Mouse (Mus musculus): ENCODE data around the gene Ppan.

Ppan gene

GRCm38 (mm10) chr9:20887704-20888385, at the start of gene Ppan:
Ppan (plus strand) TSS chr9:20888175.
- DNase-seq (ENCODE audit: low spot score in 2 of 2) = peak; percentile 95

- DNase-seq (ENCODE audit: low spot score in 2 of 2) = no peak
Observed at GRCm38 (mm10) chr9:20838931-20839330, 49.0 kb upstream of the Ppan start.

- no peak for DNase-seq (ENCODE audit: low spot score in 2 of 2)
Observed at GRCm38 (mm10) chr9:20842211-20842610, 45.8 kb upstream of the Ppan start.

GRCm38 (mm10) chr9:20842670-20843069, 45.3 kb upstream of the Ppan start:
- no peak for DNase-seq (ENCODE audit: low spot score in 2 of 2)

- DNase-seq (ENCODE audit: low spot score in 2 of 2) = no peak
Observed at GRCm38 (mm10) chr9:20850179-20850578, 37.8 kb upstream of the Ppan start.

GRCm38 (mm10) chr9:20857131-20857530, 30.8 kb upstream of the Ppan start:
- DNase-seq (ENCODE audit: low spot score in 2 of 2) = peak; percentile 43 to 45

GRCm38 (mm10) chr9:20859926-20860325, 28.0 kb upstream of the Ppan start:
- DNase-seq (ENCODE audit: low spot score in 2 of 2) = no peak

GRCm38 (mm10) chr9:20861821-20862220, 26.2 kb upstream of the Ppan start:
- no peak for DNase-seq (ENCODE audit: low spot score in 2 of 2)

GRCm38 (mm10) chr9:20862225-20862624, 25.8 kb upstream of the Ppan start:
- no peak for DNase-seq (ENCODE audit: low spot score in 2 of 2)

- no peak for DNase-seq (ENCODE audit: low spot score in 2 of 2)
Observed at GRCm38 (mm10) chr9:20866879-20867278, 21.1 kb upstream of the Ppan start.

GRCm38 (mm10) chr9:20868448-20869001, 19.4 kb upstream of the Ppan start, which contains the start of gene A230050P20Rik:
A230050P20Rik (plus strand) TSS chr9:20868642.
- DNase-seq (ENCODE audit: low spot score in 2 of 2) = peak; percentile 51 to 65

GRCm38 (mm10) chr9:20869246-20869645, 18.7 kb upstream of the Ppan start:
- no peak for DNase-seq (ENCODE audit: low spot score in 2 of 2)

- no peak for DNase-seq (ENCODE audit: low spot score in 2 of 2)
Observed at GRCm38 (mm10) chr9:20870211-20871173, 17.5 kb upstream of the Ppan start.

- no peak for DNase-seq (ENCODE audit: low spot score in 2 of 2)
Observed at GRCm38 (mm10) chr9:20872991-20873390, 15.0 kb upstream of the Ppan start.

- no peak for DNase-seq (ENCODE audit: low spot score in 2 of 2)
Observed at GRCm38 (mm10) chr9:20873521-20873920, 14.5 kb upstream of the Ppan start.

GRCm38 (mm10) chr9:20875021-20875790, 12.8 kb upstream of the Ppan start:
- DNase-seq (ENCODE audit: low spot score in 2 of 2) = no peak

- no peak for DNase-seq (ENCODE audit: low spot score in 2 of 2)
Observed at GRCm38 (mm10) chr9:20876318-20877117, 11.5 kb upstream of the Ppan start.

GRCm38 (mm10) chr9:20877118-20878040, 10.6 kb upstream of the Ppan start:
- DNase-seq (ENCODE audit: low spot score in 2 of 2) = no peak

GRCm38 (mm10) chr9:20878041-20878709, 9.8 kb upstream of the Ppan start:
- peak; percentile 99 to 100 for DNase-seq (ENCODE audit: low spot score in 2 of 2)
